Mouse (Mus musculus) cerebellum, adult 2 months (tissue): ENCODE measurements around the gene Ccr1l1. TPM values are rescaled to one million over a fixed set of nuclear protein-coding genes. Genes with fewer than 3 reads are reported as not detected.
"Not testable (repeated sequence)": the region's sequence is repeated elsewhere in the genome, so short reads cannot be mapped to it uniquely, and the experiment has no call there.

Experiments
- DNase-seq, 2 experiments: peaks; one replicate each; pipeline ENCODE4 v3.0.0; 2021
- H3K27ac ChIP-seq: fragments of 200-500 bp; 2 replicates; pipeline ENCODE4 v1.5.1; 2012; ENCODE audit warnings: low read length, control low read depth, inconsistent platforms; ENCODE audit not compliant: insufficient read depth
- H3K27me3 ChIP-seq: fragments of 200-500 bp; 2 replicates; pipeline ENCODE4 v1.6.1; 2012; ENCODE audit warnings: inconsistent platforms, mild to moderate bottlenecking, low read length, moderate library complexity; ENCODE audit not compliant: control insufficient read depth, insufficient read depth
- H3K4me1 ChIP-seq: fragments of 200-500 bp; 2 replicates; pipeline ENCODE4 v1.6.1; 2011; ENCODE audit warnings: low read length; ENCODE audit not compliant: control insufficient read depth, insufficient read depth
- H3K4me3 ChIP-seq: fragments of 200-500 bp; replicated peaks from 2 replicates; pipeline ENCODE3; 2011; ENCODE audit warnings: mild to moderate bottlenecking, low read depth, low read length, control low read depth; ENCODE audit not compliant: insufficient read depth
- CTCF ChIP-seq: fragments of 200-500 bp; IDR thresholded peaks from 2 replicates; pipeline ENCODE4 v1.5.1; 2011; ENCODE audit warnings: low read depth, mild to moderate bottlenecking, control low read depth, low read length, moderate library complexity, borderline replicate concordance; ENCODE audit not compliant: insufficient read depth
- POLR2A ChIP-seq: fragments of 200-500 bp; IDR thresholded peaks from 2 replicates; pipeline ENCODE4 v1.6.1; 2011; ENCODE audit warnings: low read length, control low read depth, borderline replicate concordance; ENCODE audit not compliant: insufficient read depth
- WGBS: fragments of 180-500 bp; shearing (Covaris S2); methylation state at CpG from one replicate; pipeline ENCODE4 v1.1.7; 2018; 5-methylcytosine and 5-hydroxymethylcytosine counted together
- polyA plus RNA-seq: library from polyadenylated mRNA; depleted of rRNA; stranded (reverse); fragments of >200 nt; gene quantifications from 2 replicates; pipeline ENCODE4 v1.2.3, GENCODE M21; 2012

Gene Ccr1l1
- polyA plus RNA-seq, 1 experiment = not detected

GRCm38 (mm10) chr9:123976876-123977663 is 1.1 kb downstream of the Ccr1l1 start:
- WGBS = 79% methylated on average over 9 of the region's 9 CpGs
- TF ChIP-seq CTCF (no peak), POLR2A (no peak)

GRCm38 (mm10) chr9:123975630-123976029 is 2.6 kb downstream of the Ccr1l1 start:
- no peak for TF ChIP-seq CTCF
- TF ChIP-seq POLR2A = no peak
- DNase-seq = no peak
- no peak overlapping the region for H3K27ac ChIP-seq
- H3K4me3 ChIP-seq = no peak overlapping the region
- 71% methylated on average over 2 of the region's 2 CpGs for WGBS
- no peaks in the 10 kb centered on the region for H3K4me1 ChIP-seq
- H3K27me3 ChIP-seq = no peaks in the 10 kb centered on the region

More at GRCm38 (mm10) chr9:123976876-123977663, 1.1 kb downstream of the Ccr1l1 start:
- no peak overlapping the region for H3K27ac ChIP-seq
- no peaks in the 10 kb centered on the region for H3K4me1 ChIP-seq
- no peak overlapping the region for H3K4me3 ChIP-seq
- no peak for DNase-seq
- no peaks in the 10 kb centered on the region for H3K27me3 ChIP-seq

DNA sequence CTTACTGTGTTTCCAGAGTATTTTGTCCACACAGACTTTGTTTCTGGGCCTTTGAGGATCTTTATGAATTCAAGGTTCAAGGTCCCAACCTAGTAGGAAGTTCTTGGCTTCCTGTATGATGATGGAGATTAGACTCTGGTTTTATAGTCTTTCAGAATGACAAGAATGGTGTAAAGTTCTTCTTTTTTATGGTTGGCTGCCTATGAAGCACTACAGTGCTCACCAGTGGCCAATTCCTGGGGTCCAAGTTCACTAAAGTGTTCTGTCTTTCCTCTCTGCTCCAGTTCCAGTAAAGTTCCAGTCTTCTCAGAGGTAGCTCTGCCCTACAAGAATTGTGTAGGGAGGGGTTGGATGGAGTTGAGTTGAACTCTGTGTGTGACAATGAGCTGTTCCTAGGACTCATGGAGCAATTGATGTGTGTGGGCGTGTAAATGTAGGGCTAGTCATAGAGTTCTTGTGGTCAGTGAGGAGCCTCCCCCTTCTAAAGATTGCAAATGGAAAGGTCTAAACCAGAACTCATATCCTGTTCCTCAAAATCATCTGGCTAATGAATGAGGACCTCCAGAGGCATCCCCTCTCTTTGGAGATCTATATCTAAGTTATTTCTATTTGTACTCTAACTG is 9.8 kb downstream of the Ccr1l1 start, which contains the start of gene Ccr1:
TSS of gene Ccr1 (minus strand) at position 403 of the 623 bp plus-strand sequence.
- no peaks in the 10 kb centered on the region for H3K4me1 ChIP-seq
- WGBS = 85% methylated on average over 1 of the region's 1 CpGs
- no peak within 1 kb of the TSS for H3K27ac ChIP-seq
- TF ChIP-seq POLR2A (no peak), CTCF (no peak)
- no peak within 1 kb of the TSS for H3K4me3 ChIP-seq
- no peak for DNase-seq
- no peaks in the 10 kb centered on the region for H3K27me3 ChIP-seq

DNA sequence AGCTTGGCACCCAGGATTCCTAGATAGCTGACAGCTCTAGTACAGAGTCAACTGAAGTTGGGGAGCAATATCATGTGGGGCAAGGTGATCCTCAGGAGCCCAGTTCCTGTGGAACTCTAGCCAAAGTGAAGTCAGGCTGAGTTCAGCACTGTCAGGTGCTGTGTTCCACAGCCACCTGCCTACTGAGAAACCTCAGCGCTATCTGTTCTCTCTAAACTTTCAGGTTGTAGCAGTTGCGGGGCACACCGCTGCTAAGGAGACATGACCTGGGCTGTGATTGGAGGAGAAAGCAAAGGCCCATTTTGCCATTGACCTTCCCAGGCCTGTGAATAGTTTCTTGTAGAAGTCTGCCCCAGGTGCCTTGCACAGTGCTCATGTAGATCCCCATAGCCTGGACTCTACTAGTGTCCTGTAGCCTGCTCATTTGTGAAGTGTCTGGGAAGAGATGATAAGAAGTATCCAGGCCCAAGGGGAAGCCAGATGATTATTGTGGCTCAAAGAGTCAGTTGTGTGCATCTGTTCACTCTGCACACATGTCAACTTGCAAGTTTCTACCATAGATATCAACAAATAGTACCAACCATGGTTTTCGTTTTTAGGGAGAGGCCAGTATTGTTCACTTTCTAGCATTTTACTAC is 11.2 kb downstream of the Ccr1l1 start:
- not testable (repeated sequence) for H3K27ac ChIP-seq
- WGBS = 83% methylated on average over 1 of the region's 4 CpGs

DNA sequence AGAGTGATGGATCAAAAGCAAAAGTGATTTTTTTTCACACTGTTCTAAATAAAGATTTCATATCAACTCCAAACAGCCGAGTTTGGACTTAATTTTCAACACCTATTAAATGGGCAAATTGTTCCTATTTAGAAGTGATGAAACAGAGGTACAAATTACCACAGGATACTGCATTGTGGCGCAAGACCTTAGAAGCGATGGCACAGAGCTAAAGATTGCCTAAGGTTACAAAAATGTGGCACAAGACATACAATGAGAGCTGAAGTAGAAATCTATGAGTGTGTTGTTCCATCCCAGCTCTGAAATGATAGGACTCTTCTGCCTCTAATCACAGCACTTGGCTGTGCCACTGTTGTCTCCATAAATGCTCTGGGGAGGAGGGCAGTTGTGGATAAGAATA is 13.4 kb downstream of the Ccr1l1 start:
- Histone ChIP-seq H3K27me3 (no peaks in the 10 kb centered on the region), H3K4me1 (no peaks in the 10 kb centered on the region), H3K27ac (no peak overlapping the region), H3K4me3 (no peak overlapping the region)
- DNase-seq = no peak
- WGBS = 75% methylated on average over 3 of the region's 3 CpGs
- TF ChIP-seq POLR2A = no peak
- TF ChIP-seq CTCF = no peak

More for the DNA sequence above, 11.2 kb downstream of the Ccr1l1 start:
- H3K27me3 ChIP-seq, H3K4me1 ChIP-seq, H3K4me3 ChIP-seq, DNase-seq: not testable (repeated sequence)

DNA sequence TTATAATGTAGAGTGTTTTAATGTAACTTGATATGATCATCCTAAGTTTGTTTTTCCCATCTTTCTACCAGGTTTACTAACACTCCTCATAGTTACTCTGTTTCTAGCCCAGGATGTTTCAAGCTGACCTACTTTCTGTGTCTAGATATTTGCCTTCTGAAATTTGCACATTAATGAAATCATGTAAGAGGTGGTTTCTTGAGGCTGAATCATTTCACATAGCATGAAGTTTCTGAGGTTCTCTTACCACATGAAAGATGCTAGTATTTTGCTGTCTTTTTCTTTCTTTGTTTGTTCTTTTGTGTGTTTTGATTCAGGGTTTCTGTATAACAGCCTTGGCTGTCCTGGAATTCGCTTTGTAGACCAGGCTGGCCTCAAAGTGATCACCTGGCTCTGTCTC is 18.0 kb downstream of the Ccr1l1 start:
- no peaks in the 10 kb centered on the region for H3K27me3 ChIP-seq
- H3K4me1 ChIP-seq = no peaks in the 10 kb centered on the region
- no peak overlapping the region for H3K4me3 ChIP-seq
- H3K27ac ChIP-seq = no peak overlapping the region
- WGBS = 68% methylated on average over 1 of the region's 1 CpGs
- TF ChIP-seq CTCF (no peak), POLR2A (no peak)
- DNase-seq = no peak

DNA sequence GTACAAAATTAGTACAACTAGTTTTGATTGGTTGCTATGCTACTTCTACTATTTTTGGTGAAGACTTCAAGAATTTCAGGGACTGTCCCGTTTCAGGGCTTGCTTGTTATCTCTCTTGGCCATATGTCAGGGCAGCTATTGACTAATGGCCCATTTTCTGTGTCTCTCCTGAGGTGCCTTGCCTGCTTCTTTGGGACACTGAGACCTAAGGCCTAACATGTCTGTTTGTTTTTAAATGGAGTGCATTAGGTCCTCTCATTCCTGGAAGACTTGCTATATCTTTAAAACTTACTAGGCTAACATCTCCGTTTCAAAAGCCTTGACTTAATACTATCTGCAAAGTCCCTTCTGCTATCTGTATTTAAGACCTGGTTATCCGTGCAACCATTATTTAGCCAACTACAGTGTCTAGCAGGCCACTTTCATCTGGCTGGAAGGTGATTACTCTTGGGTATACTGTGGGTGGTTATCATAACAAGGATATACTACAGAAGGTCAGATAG is 20.2 kb downstream of the Ccr1l1 start:
- TF ChIP-seq CTCF (no peak), POLR2A (no peak)
- H3K27ac ChIP-seq = no peak overlapping the region
- no peaks in the 10 kb centered on the region for H3K4me1 ChIP-seq
- H3K4me3 ChIP-seq = no peak overlapping the region
- DNase-seq = no peak
- WGBS = 68% methylated on average over 3 of the region's 3 CpGs
- no peaks in the 10 kb centered on the region for H3K27me3 ChIP-seq

DNA sequence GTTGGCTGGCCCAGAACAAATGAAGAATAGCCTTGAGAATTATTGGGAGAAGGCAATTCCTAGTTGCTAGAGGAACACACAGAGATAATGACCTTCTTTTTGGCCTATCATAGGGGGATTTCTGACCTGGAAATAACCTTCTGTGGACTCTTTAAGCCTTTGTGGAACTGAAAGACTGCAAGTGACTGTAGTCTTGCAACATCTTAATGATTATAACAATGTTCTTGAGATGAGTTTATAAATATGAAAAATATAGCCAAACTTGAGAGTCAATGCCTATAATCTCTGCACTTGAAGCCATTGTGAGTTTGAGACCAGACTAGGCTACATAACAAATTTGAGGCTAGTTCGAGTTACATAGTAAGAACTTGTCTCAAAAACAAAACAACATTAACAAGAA is 21.3 kb downstream of the Ccr1l1 start:
- Histone ChIP-seq H3K4me1 (no peaks in the 10 kb centered on the region), H3K27me3 (no peaks in the 10 kb centered on the region), H3K27ac (no peak overlapping the region), H3K4me3 (no peak overlapping the region)
- TF ChIP-seq CTCF (no peak), POLR2A (no peak)
- DNase-seq = no peak
- 56% methylated on average over 1 of the region's 1 CpGs for WGBS
